Mouse (Mus musculus) liver, adult 2 months (tissue): Measurements from ENCODE around the gene Tmeff2.

Experiments
- CTCF ChIP-seq: fragments of 200-500 bp; IDR thresholded peaks from 2 replicates; pipeline ENCODE4 v1.5.1; 2011; ENCODE audit warnings: low read depth, low read length, control low read depth
- POLR2A ChIP-seq: fragments of 200-500 bp; IDR thresholded peaks from 2 replicates; pipeline ENCODE4 v1.6.1; 2011; ENCODE audit warnings: low read length, control low read depth; ENCODE audit not compliant: insufficient read depth; ENCODE audit errors: extremely low read depth

DNA sequence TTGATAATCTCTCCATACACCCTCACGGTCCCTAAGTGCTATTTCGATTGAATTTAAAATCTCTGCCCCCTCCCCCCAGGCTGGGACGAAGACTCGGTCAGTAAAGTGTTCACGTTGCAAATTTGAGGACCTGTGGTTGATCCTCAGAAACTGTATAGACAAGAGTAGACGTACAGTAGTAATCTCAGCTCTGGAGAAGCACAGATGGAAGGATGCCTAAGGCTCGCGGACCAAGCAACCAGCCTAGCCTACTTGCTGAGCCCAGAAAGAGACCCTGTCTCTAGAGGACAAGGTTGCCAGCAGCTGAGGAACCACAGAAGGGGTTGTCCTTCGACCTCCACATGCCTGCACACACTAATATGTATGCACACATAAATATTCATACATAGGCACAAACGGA lies 239.2 kb downstream of the Tmeff2 start:
- TF ChIP-seq POLR2A (no peak), CTCF (no peak)
